Mouse (Mus musculus) CH12.LX (cell line): ENCODE data around the gene Otud7a. TPM values are rescaled to one million over a fixed set of nuclear protein-coding genes. Genes with fewer than 3 reads are reported as not detected.

Experiments used
- DNase-seq: peaks from one replicate; pipeline ENCODE4 v3.0.0-alpha.2; 2013; ENCODE audit errors: extremely low read depth
- H3K27ac ChIP-seq: 2 replicates; pipeline ENCODE4 v1.5.1; 2012; ENCODE audit warnings: low read depth, mild to moderate bottlenecking, control low read depth, moderate library complexity; ENCODE audit not compliant: insufficient read depth
- H3K27me3 ChIP-seq: replicated peaks from 2 replicates; pipeline ENCODE3; 2012; ENCODE audit warnings: inconsistent platforms
- H3K36me3 ChIP-seq, 2 experiments: replicated peaks in 1 of 2; 2 replicates each; pipeline versions ENCODE3 to v1.6.1; 2012; ENCODE audit warnings: inconsistent platforms in 1 of 2, low read length in 1 of 2, mild to moderate bottlenecking in 1 of 2, mixed read lengths in 1 of 2, moderate library complexity in 1 of 2; ENCODE audit not compliant: control insufficient read depth in 1 of 2, insufficient read depth in 1 of 2
- H3K4me1 ChIP-seq, 2 experiments: 2 replicates each; pipeline ENCODE4 v1.6.1; 2012; ENCODE audit warnings: inconsistent platforms in 1 of 2, moderate library complexity in 1 of 2; ENCODE audit not compliant: insufficient read depth in 2 of 2, control insufficient read depth in 1 of 2
- H3K4me2 ChIP-seq: 2 replicates; pipeline ENCODE4 v1.6.1; 2012; ENCODE audit warnings: low read depth, mild to moderate bottlenecking, control low read depth; ENCODE audit not compliant: poor library complexity, insufficient read depth, severe bottlenecking
- H3K4me3 ChIP-seq, 3 experiments: fragments of 150-350 bp in 1 of 3; sonication (generic) in 1 of 3; replicated peaks in 1 of 3; 2 replicates each; pipeline versions ENCODE3 to v1.5.1; 2011 to 2012; ENCODE audit warnings: low read depth in 2 of 3, low read length in 2 of 3, mild to moderate bottlenecking in 2 of 3, moderate library complexity in 2 of 3, control low read depth in 1 of 3, improper control_type of control experiment in 1 of 3, inconsistent platforms in 1 of 3, mixed read lengths in 1 of 3; ENCODE audit not compliant: poor library complexity in 1 of 3
- H3K79me2 ChIP-seq: replicated peaks from 2 replicates; pipeline ENCODE4 v1.6.1; 2012; ENCODE audit warnings: mild to moderate bottlenecking, moderate library complexity; ENCODE audit not compliant: control insufficient read depth, poor library complexity, insufficient read depth, severe bottlenecking; ENCODE audit errors: extremely low read depth
- H3K9ac ChIP-seq: 2 replicates; pipeline ENCODE4 v1.6.1; 2012; ENCODE audit warnings: low read depth, mild to moderate bottlenecking, control low read depth, moderate library complexity; ENCODE audit not compliant: insufficient read depth
- H3K9me3 ChIP-seq: replicated peaks from 2 replicates; pipeline ENCODE3; 2012; ENCODE audit warnings: low read length, inconsistent platforms, mixed read lengths
- BHLHE40 ChIP-seq: IDR thresholded peaks from 2 replicates; pipeline ENCODE4 v1.6.1; 2011; ENCODE audit warnings: mild to moderate bottlenecking, low read depth, low read length, improper control_type of control experiment
- CHD1 ChIP-seq: IDR thresholded peaks from 2 replicates; pipeline ENCODE4 v1.6.1; 2012; ENCODE audit warnings: low read depth, low read length, improper control_type of control experiment, inconsistent platforms
- CHD2 ChIP-seq: IDR thresholded peaks from 2 replicates; pipeline ENCODE4 v1.6.1; 2011; ENCODE audit warnings: low read length, improper control_type of control experiment
- CTCF ChIP-seq, 2 experiments: IDR thresholded peaks in 1 of 2; conservative IDR thresholded peaks in 1 of 2; 2 replicates each; pipeline ENCODE4 v1.5.1; 2011 to 2012; ENCODE audit warnings: low read depth in 2 of 2, low read length in 2 of 2, improper control_type of control experiment in 1 of 2, inconsistent platforms in 1 of 2, mild to moderate bottlenecking in 1 of 2, moderate library complexity in 1 of 2
- ELF1 ChIP-seq: IDR thresholded peaks from 2 replicates; pipeline ENCODE4 v1.6.1; 2014; ENCODE audit warnings: low read depth, mild to moderate bottlenecking, inconsistent platforms, low read length, improper control_type of control experiment
- EP300 ChIP-seq: IDR thresholded peaks from 2 replicates; pipeline ENCODE4 v1.6.1; 2011; ENCODE audit warnings: low read length, improper control_type of control experiment
- IRF4 ChIP-seq: IDR thresholded peaks from 2 replicates; pipeline ENCODE4 v1.6.1; 2014; ENCODE audit warnings: low read depth, mild to moderate bottlenecking, inconsistent platforms, low read length, improper control_type of control experiment
- JUN ChIP-seq: IDR thresholded peaks from 2 replicates; pipeline ENCODE4 v1.6.1; 2011; ENCODE audit warnings: low read depth, mild to moderate bottlenecking, low read length, improper control_type of control experiment, moderate library complexity; ENCODE audit not compliant: insufficient read depth
- JUND ChIP-seq: conservative IDR thresholded peaks from 2 replicates; pipeline ENCODE4 v1.6.1; 2011; ENCODE audit warnings: low read depth, low read length, improper control_type of control experiment
- MAFK ChIP-seq: IDR thresholded peaks from 2 replicates; pipeline ENCODE4 v1.6.1; 2011; ENCODE audit warnings: low read length, improper control_type of control experiment; ENCODE audit not compliant: insufficient replicate concordance
- MAX ChIP-seq: IDR thresholded peaks from 2 replicates; pipeline ENCODE4 v1.6.1; 2011; ENCODE audit warnings: low read length, improper control_type of control experiment
- MAZ ChIP-seq: IDR thresholded peaks from 2 replicates; pipeline ENCODE4 v1.6.1; 2012; ENCODE audit warnings: low read depth, mild to moderate bottlenecking, inconsistent platforms, low read length, improper control_type of control experiment, moderate library complexity
- MEF2A ChIP-seq: IDR thresholded peaks from 2 replicates; pipeline ENCODE4 v1.6.1; 2014; ENCODE audit warnings: low read depth, mild to moderate bottlenecking, inconsistent platforms, low read length, improper control_type of control experiment, borderline replicate concordance
- MXI1 ChIP-seq: IDR thresholded peaks from 2 replicates; pipeline ENCODE4 v1.6.1; 2011; ENCODE audit warnings: mild to moderate bottlenecking, low read depth, low read length, improper control_type of control experiment
- MYC ChIP-seq: IDR thresholded peaks from 2 replicates; pipeline ENCODE4 v1.6.1; 2011; ENCODE audit warnings: low read depth, mild to moderate bottlenecking, improper control_type of control experiment, low read length
- PAX5 ChIP-seq: IDR thresholded peaks from 2 replicates; pipeline ENCODE4 v1.6.1; 2012; ENCODE audit warnings: low read length, inconsistent platforms, mixed read lengths
- POLR2A ChIP-seq: IDR thresholded peaks from 2 replicates; pipeline ENCODE4 v1.6.1; 2011; ENCODE audit warnings: low read depth, mild to moderate bottlenecking, improper control_type of control experiment, low read length
- POLR2AphosphoS2 ChIP-seq: IDR thresholded peaks from 2 replicates; pipeline ENCODE4 v1.6.1; 2011; ENCODE audit warnings: low read depth, low read length, improper control_type of control experiment
- RAD21 ChIP-seq: IDR thresholded peaks from 2 replicates; pipeline ENCODE4 v1.6.1; 2011; ENCODE audit warnings: low read depth, mild to moderate bottlenecking, low read length, improper control_type of control experiment, moderate library complexity
- SMC3 ChIP-seq: IDR thresholded peaks from 2 replicates; pipeline ENCODE4 v1.6.1; 2011; ENCODE audit warnings: low read depth, low read length, improper control_type of control experiment
- TBP ChIP-seq: conservative IDR thresholded peaks from 2 replicates; pipeline ENCODE4 v1.6.1; 2011; ENCODE audit warnings: low read depth, low read length, improper control_type of control experiment
- TCF12 ChIP-seq: IDR thresholded peaks from 2 replicates; pipeline ENCODE4 v1.6.1; 2014; ENCODE audit warnings: low read depth, mild to moderate bottlenecking, inconsistent platforms, low read length, improper control_type of control experiment
- UBTF ChIP-seq: IDR thresholded peaks from 2 replicates; pipeline ENCODE4 v1.6.1; 2012; ENCODE audit warnings: low read depth, mild to moderate bottlenecking, inconsistent platforms, low read length, improper control_type of control experiment, moderate library complexity
- USF1 ChIP-seq: IDR thresholded peaks from 2 replicates; pipeline ENCODE4 v1.6.1; 2014; ENCODE audit warnings: low read depth, mild to moderate bottlenecking, inconsistent platforms, low read length, improper control_type of control experiment
- ZC3H11A ChIP-seq: IDR thresholded peaks from 2 replicates; pipeline ENCODE4 v1.6.1; 2012; ENCODE audit warnings: low read depth, mild to moderate bottlenecking, inconsistent platforms, low read length, improper control_type of control experiment
- ZKSCAN1 ChIP-seq: IDR thresholded peaks from 2 replicates; pipeline ENCODE4 v1.6.1; 2012; ENCODE audit warnings: low read depth, inconsistent platforms, low read length, improper control_type of control experiment, borderline replicate concordance
- ZMIZ1 ChIP-seq: IDR thresholded peaks from 2 replicates; pipeline ENCODE4 v1.6.1; 2012; ENCODE audit warnings: low read depth, mild to moderate bottlenecking, inconsistent platforms, low read length, improper control_type of control experiment
- dilution Hi-C: fragments of 300-500 bp; cut with MboI; formaldehyde crosslinking; loops from 2 replicates; pipeline ENCODE4 v1.14.3; 2020; ENCODE audit warnings: low sequenced_read_pairs; ENCODE audit not compliant: extremely low pct_unique_long_range_greater_than_20kb, extremely low pct_ligation_motif_present
- in situ Hi-C: fragments of 300-500 bp; cut with MboI; formaldehyde crosslinking; loops from 3 replicates; pipeline ENCODE4 v1.14.3; 2019; ENCODE audit warnings: low sequenced_read_pairs, low pct_ligation_motif_present, low pct_unique_long_range_greater_than_20kb, mixed read lengths
- polyA plus RNA-seq: library from polyadenylated mRNA; unstranded; fragments of >175 nt; gene quantifications from 2 replicates; pipeline ENCODE4 v1.2.1, GENCODE M21; 2012; ENCODE audit warnings: low read depth; ENCODE audit not compliant: insufficient read length
- total RNA-seq, 2 experiments: library from RNA; depleted of rRNA; stranded (reverse); fragments of 300-350 nt in 1 of 2; fragments of >200 nt in 1 of 2; gene quantifications; 2 replicates each; pipeline ENCODE4 v1.2.3; 2012 to 2014

Otud7a gene
- total and polyA plus RNA-seq, 3 experiments, result not detected

DNA sequence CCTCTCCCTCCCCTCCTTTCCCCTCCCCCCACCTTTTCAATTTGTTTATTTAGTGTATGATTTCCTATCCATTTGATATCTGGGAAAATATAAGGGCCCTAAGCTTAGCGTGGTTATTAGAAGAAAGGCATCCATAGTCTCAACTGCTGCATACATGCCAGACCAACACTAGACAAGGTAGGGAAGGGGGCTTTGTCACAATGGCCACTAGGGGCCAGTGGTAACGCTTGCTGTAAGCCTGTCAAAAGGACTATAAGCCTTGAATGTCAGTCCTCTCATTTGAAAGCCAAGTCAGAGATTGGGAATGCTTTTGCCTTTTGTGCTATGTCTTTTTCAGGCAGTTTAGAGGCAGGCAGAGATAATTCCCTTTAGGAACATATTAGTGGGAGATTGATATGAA, 59.7 kb downstream of the Otud7a start:
- no peaks in the 10 kb centered on the region for H3K9me3 ChIP-seq
- no peak for TF ChIP-seq POLR2AphosphoS2
- no peak for TF ChIP-seq BHLHE40
- TF ChIP-seq USF1, result no peak
- no peak for TF ChIP-seq JUND
- no peak for TF ChIP-seq MAFK
- TF ChIP-seq CHD2, result no peak
- TF ChIP-seq EP300, result no peak
- TF ChIP-seq ZKSCAN1, result no peak
- no peak for TF ChIP-seq ZC3H11A
- no peak for TF ChIP-seq TCF12
- no peak for TF ChIP-seq MEF2A
- no peak for TF ChIP-seq IRF4
- no peak for TF ChIP-seq MAX
- TF ChIP-seq SMC3, result peak; percentile 29
- TF ChIP-seq UBTF, result no peak
- no peak for TF ChIP-seq ZMIZ1
- TF ChIP-seq TBP, result no peak
- TF ChIP-seq MXI1, result no peak
- TF ChIP-seq MAZ, result no peak
- TF ChIP-seq RAD21, result peak; percentile 42
- TF ChIP-seq CTCF (conservative IDR thresholded peaks at IDR 0.05 in 1 of 2, IDR thresholded peaks at IDR 0.05 in 1 of 2; ENCODE audit: low read depth in 2 of 2, low read length in 2 of 2), result peak in 1 of 2 experiments; percentile 61; a peak in 2 of 4 replicates
- TF ChIP-seq, all 38 proteins: peak for 3
- Histone ChIP-seq H3K9ac (no peak overlapping the region), H3K4me2 (no peak overlapping the region), H3K79me2 (no peaks in the 10 kb centered on the region), H3K27ac (no peak overlapping the region), H3K4me3 (no peak overlapping the region), H3K36me3 (no peaks in the 10 kb centered on the region), H3K4me1 (no peaks in the 10 kb centered on the region), H3K27me3 (peaks cover 9% of the 10 kb centered on the region)
- DNase-seq, result peak; percentile 12
- in situ Hi-C loops (no loop called here), dilution Hi-C loops (no loop called here)

DNA sequence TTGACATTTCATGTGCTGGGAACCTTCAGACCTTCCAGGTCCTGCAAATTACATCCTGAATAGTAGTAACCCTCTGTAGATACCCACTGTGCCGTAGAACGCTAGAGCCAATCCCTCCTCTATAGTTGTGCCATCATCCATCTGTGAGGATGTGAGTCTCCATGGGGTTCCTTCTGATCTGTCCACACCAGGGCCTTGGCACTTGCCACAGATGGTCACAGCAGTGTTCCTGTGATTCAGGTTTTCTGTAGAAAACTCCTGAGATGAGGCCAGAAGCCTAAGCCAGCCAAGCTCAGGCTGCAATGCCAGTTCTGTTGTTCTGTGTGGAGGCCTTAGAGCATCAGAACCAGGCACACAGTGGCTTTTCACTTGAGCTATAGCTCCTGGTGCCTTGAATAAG, 63.5 kb downstream of the Otud7a start:
- no peaks in the 10 kb centered on the region for H3K36me3 ChIP-seq
- dilution Hi-C loops (no loop called here), in situ Hi-C loops (no loop called here)
- no peak for TF ChIP-seq CHD1
- TF ChIP-seq JUN, result no peak
- no peak for TF ChIP-seq UBTF
- TF ChIP-seq POLR2A, result no peak
- no peak for TF ChIP-seq ZMIZ1
- no peak for TF ChIP-seq MAFK
- no peak for TF ChIP-seq PAX5
- no peak for TF ChIP-seq RAD21
- TF ChIP-seq ZKSCAN1, result no peak
- TF ChIP-seq MAZ, result no peak
- no peak for TF ChIP-seq BHLHE40
- TF ChIP-seq MYC, result no peak
- no peak for TF ChIP-seq MXI1
- no peak for TF ChIP-seq POLR2AphosphoS2
- no peak for TF ChIP-seq ELF1
- H3K4me1 ChIP-seq, result no peaks in the 10 kb centered on the region
- no peaks in the 10 kb centered on the region for H3K79me2 ChIP-seq
- DNase-seq, result no peak
- H3K9ac ChIP-seq, result no peak overlapping the region
- no peaks in the 10 kb centered on the region for H3K9me3 ChIP-seq
- no peak overlapping the region for H3K4me2 ChIP-seq
- H3K4me3 ChIP-seq, result no peak overlapping the region
- no peak overlapping the region for H3K27ac ChIP-seq
- H3K27me3 ChIP-seq, result peaks cover 8% of the 10 kb centered on the region
